Mouse (Mus musculus): Measurements from ENCODE around the gene Add2. TPM values are rescaled to one million over a fixed set of nuclear protein-coding genes. Genes with fewer than 3 reads are reported as not detected.

Gene Add2
- polyA plus RNA-seq, 1 experiment from 2014 or later = 0.03 TPM

DNA sequence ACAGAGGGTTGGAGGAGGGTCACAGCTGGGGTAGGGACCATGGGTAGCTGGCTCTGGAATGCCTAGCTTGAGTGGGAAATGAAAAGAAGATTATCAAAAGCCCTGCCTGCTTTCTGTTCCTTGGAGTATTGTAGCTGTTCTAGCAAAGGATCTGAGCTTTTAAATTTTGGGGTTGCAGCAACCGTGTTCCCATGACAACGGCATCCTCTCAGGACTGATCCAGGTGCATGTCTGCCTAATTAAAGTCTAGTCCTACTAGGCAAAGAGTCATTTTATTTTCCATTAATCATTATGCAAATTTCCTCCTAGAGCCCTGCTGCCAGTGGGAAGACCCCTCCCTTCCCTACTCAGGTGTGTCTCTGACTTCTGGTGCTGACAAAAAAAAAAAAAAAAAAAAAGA, 34.2 kb downstream of the Add2 start:
- CTCF ChIA-PET = interaction anchor here (1.6 kb wide), 1 partner anchor 13 kb away, joined by 3 read pairs; no protein-coding TSS in a partner anchor

DNA sequence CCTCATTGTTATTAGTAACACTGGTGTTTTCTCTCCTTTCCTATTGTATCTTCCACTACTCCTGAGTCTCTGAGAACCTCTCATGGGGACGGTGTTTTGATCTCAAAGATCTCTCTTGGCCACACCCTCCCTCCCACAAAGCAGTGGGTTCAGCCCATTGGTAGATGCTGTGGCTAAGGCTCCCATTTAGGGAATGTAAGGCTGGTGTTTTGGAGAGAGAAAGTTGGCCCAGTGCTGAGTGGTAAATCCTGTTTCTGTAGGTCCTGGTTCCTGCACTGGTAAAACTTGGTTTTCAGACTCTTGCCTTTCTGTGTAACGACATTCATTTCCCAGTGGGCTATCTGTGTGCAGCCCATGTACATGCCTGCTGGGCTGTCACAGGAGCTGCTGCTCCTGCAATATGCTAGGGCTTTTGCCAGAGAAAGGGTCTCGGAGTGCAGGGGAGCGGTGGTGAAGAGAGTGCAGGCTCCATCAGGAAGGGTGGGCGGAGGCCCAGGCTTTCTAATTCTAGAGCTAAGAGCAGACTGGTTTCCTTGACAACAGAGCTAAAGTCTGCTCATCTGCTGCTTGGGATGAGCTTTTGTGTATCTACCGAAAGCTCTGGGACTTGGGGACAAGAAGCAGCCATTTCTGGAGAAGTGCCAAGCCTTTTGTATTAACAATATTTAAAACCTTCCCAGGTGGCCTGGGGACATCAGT, 36.0 kb downstream of the Add2 start:
- in situ Hi-C loops (cut with MboI; ENCODE audit: low pct_unique_long_range_greater_than_20kb) = no loop called here
- H3K27me3 ChIP-seq = peaks cover 6% of the 10 kb centered on the region
- ChIA-PET POLR2A (no interaction called here), CTCF (interaction anchor here (2.0 kb wide), 1 partner anchor 11 kb away, joined by 6 read pairs; no protein-coding TSS in a partner anchor)
- ATAC-seq (no peak), DNase-seq (ENCODE audit: low read depth, low spot score) (no peak)
- no peak for TF ChIP-seq CTCF (IDR thresholded peaks at IDR 0.05)

More for the DNA sequence above, 34.2 kb downstream of the Add2 start:
- ATAC-seq (no peak), DNase-seq (ENCODE audit: low read depth, low spot score) (no peak)
- TF ChIP-seq CTCF (IDR thresholded peaks at IDR 0.05) = no peak
- H3K27me3 ChIP-seq = peaks cover 6% of the 10 kb centered on the region
- in situ Hi-C loops (cut with MboI; ENCODE audit: low pct_unique_long_range_greater_than_20kb) = no loop called here
- POLR2A ChIA-PET = interaction anchor here (0.6 kb wide), 1 partner anchor 42 kb away, joined by 3 read pairs; no protein-coding TSS in a partner anchor

- POLR2A ChIA-PET = no interaction called here
- H3K27me3 ChIP-seq = peaks cover 6% of the 10 kb centered on the region
- DNase-seq (ENCODE audit: low read depth, low spot score) (no peak), ATAC-seq (no peak)
- CTCF ChIA-PET = no interaction called here
- no peak for TF ChIP-seq CTCF (IDR thresholded peaks at IDR 0.05)
- in situ Hi-C loops (cut with MboI; ENCODE audit: low pct_unique_long_range_greater_than_20kb) = no loop called here
Measured at GRCm38 (mm10) chr6:86066727-86067126, 38.2 kb downstream of the Add2 start.

GRCm38 (mm10) chr6:86067145-86067544, 38.7 kb downstream of the Add2 start:
- no peak for ATAC-seq
- DNase-seq (ENCODE audit: low read depth, low spot score) = no peak
- peaks cover 5% of the 10 kb centered on the region for H3K27me3 ChIP-seq
- ChIA-PET POLR2A (no interaction called here), CTCF (no interaction called here)
- no peak for TF ChIP-seq CTCF (IDR thresholded peaks at IDR 0.05)
- in situ Hi-C loops (cut with MboI; ENCODE audit: low pct_unique_long_range_greater_than_20kb) = no loop called here

- DNase-seq (ENCODE audit: low read depth, low spot score) = no peak
- POLR2A ChIA-PET = no interaction called here
- ATAC-seq = no peak
- no peaks in the 10 kb centered on the region for H3K27me3 ChIP-seq
- in situ Hi-C loops (cut with MboI; ENCODE audit: low pct_unique_long_range_greater_than_20kb) = no loop called here
- TF ChIP-seq CTCF (IDR thresholded peaks at IDR 0.05) = no peak
- CTCF ChIA-PET = no interaction called here
Measured at GRCm38 (mm10) chr6:86069009-86069408, 40.5 kb downstream of the Add2 start.

- H3K27me3 ChIP-seq = no peaks in the 10 kb centered on the region
- TF ChIP-seq CTCF (IDR thresholded peaks at IDR 0.05) = no peak
- in situ Hi-C loops (cut with MboI; ENCODE audit: low pct_unique_long_range_greater_than_20kb) = no loop called here
- CTCF ChIA-PET = no interaction called here
- ATAC-seq (no peak), DNase-seq (ENCODE audit: low read depth, low spot score) (no peak)
- POLR2A ChIA-PET = no interaction called here
Measured at GRCm38 (mm10) chr6:86069856-86070255, 41.4 kb downstream of the Add2 start.

DNA sequence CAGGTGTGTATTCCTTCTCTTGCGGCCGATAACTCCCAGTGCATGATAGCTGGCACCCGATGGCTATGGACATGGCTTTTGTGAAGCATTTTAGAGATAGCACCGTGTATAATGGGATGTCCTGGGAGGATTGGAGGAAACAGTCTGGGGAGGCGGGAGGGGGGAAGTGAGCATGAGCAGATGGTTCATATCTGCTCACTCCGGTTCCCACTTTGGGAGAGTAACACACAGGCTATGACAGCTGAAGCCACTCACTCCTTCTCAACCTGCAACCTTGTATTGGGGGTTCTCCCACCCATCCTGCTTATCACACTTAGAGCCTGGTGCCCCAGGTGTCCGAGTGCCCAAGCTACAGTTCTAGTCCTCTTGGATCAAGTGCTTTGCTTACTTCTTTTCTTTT, 41.8 kb downstream of the Add2 start:
- POLR2A ChIA-PET = no interaction called here
- DNase-seq (ENCODE audit: low read depth, low spot score) (no peak), ATAC-seq (no peak)
- in situ Hi-C loops (cut with MboI; ENCODE audit: low pct_unique_long_range_greater_than_20kb) = no loop called here
- TF ChIP-seq CTCF (IDR thresholded peaks at IDR 0.05) = no peak
- H3K27me3 ChIP-seq = no peaks in the 10 kb centered on the region
- CTCF ChIA-PET = no interaction called here

GRCm38 (mm10) chr6:86073882-86074281, 45.4 kb downstream of the Add2 start:
- ChIA-PET CTCF (interaction anchor here (1.9 kb wide), 1 partner anchor 24 kb away, joined by 6 read pairs; no protein-coding TSS in a partner anchor), POLR2A (no interaction called here)
- no peaks in the 10 kb centered on the region for H3K27me3 ChIP-seq
- DNase-seq (ENCODE audit: low read depth, low spot score) (no peak), ATAC-seq (no peak)
- in situ Hi-C loops (cut with MboI; ENCODE audit: low pct_unique_long_range_greater_than_20kb) = no loop called here
- no peak for TF ChIP-seq CTCF (IDR thresholded peaks at IDR 0.05)

DNA sequence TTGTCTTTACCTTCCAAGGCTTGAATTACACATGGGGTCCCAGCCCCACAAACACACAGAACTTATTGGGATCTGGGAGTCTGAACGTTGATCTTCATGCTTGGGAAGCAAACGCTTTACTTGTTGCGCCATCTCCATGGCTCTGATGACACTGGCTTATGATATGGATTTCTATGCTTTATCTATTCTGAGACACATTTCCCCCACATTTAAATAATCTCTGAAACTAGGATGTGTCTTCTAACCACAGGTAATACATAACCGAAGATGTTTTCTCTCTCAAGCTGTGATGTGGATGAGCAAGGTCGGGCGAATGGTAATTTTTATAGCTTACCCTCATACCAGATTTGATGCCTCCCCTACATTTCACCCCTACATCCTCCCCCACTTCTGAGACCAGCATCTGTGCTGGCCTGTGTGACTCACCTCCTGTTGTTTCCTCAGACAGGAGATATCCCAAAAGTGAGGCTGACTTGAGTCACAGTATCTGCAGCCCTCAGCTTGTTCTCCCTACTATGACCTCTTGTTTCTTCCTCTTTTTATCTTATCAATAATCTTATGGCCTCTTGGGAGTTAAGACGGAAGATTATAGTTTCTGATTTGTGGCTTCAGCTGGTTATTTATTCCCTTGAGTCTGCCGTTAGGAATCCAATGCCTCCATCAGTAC, 46.2 kb downstream of the Add2 start:
- TF ChIP-seq CTCF (IDR thresholded peaks at IDR 0.05) = no peak
- ATAC-seq (no peak), DNase-seq (ENCODE audit: low read depth, low spot score) (no peak)
- no peaks in the 10 kb centered on the region for H3K27me3 ChIP-seq
- ChIA-PET POLR2A (no interaction called here), CTCF (interaction anchor here (1.0 to 1.9 kb wide), 4 partner anchors 9 to 54 kb away, joined by 3 to 6 read pairs (median 5); no protein-coding TSS in a partner anchor)
- in situ Hi-C loops (cut with MboI; ENCODE audit: low pct_unique_long_range_greater_than_20kb) = no loop called here

DNA sequence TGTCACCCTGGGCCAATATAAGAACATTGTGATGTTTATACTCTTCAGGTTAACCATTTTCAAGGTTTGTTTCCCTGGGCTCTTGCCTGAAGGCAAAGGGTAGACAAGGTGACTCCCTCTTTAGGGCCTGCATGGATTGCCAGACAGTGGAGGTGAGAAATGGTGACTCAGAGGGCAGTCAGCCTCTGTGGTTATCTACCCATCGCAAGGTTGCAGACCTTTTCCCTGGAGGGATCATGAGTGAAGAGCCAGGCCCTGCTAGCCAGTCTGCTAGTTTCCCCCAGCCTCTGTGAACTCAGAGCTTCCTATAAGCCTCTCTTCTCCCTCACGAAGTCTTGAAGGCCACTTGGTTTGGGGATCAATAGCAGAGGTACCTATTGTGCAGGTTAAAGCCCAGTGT, 48.0 kb downstream of the Add2 start:
- ChIA-PET CTCF (interaction anchor here (0.9 to 1.7 kb wide), 2 partner anchors 9 to 11 kb away, joined by 3 to 6 read pairs; no protein-coding TSS in a partner anchor), POLR2A (interaction anchor here (1.1 kb wide), 1 partner anchor 29 kb away, joined by 3 read pairs; no protein-coding TSS in a partner anchor)
- no peak for DNase-seq (ENCODE audit: low read depth, low spot score)
- in situ Hi-C loops (cut with MboI; ENCODE audit: low pct_unique_long_range_greater_than_20kb) = no loop called here
- no peak for ATAC-seq
- no peak for TF ChIP-seq CTCF (IDR thresholded peaks at IDR 0.05)
- H3K27me3 ChIP-seq = no peaks in the 10 kb centered on the region

DNA sequence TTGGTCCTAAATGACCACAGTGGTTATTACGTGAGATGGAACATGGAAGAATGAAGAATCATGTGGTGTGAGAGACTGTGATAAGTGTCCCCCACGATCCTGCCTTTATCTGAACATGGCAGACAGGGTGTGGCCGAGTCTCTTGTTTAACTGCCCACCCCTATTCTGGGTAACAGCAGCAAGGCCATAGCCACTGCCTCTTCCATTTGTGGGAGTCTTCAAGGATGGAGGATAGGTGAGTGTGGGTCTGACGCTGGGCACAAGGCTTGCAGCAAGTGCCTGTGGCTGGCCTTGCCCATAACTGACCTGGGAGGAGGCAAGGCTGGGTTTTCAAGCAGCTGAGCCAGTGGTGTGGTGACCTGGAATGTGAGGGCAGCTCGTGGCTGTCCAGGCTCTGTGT, 49.4 kb downstream of the Add2 start:
- no peaks in the 10 kb centered on the region for H3K27me3 ChIP-seq
- CTCF ChIA-PET = interaction anchor here (1.4 kb wide), 2 partner anchors 57 to 254 kb away, joined by 3 read pairs; no protein-coding TSS in a partner anchor
- TF ChIP-seq CTCF (IDR thresholded peaks at IDR 0.05) = no peak
- DNase-seq (ENCODE audit: low read depth, low spot score) = no peak
- no peak for ATAC-seq
- in situ Hi-C loops (cut with MboI; ENCODE audit: low pct_unique_long_range_greater_than_20kb) = no loop called here
- POLR2A ChIA-PET = interaction anchor here (0.7 kb wide), 1 partner anchor 21 kb away, joined by 4 read pairs; no protein-coding TSS in a partner anchor

Data from Patski (cell line).